Mouse (Mus musculus) c-Kit-negative CD71-positive TER-119-positive erythroid progenitor cells, embryonic 14.5 days (primary cell): ENCODE data around the gene Acp4.
"Not testable (repeated sequence)": the region's sequence is repeated elsewhere in the genome, so short reads cannot be mapped to it uniquely, and the experiment has no call there.

ENCODE experiments used
- DNase-seq: peaks from one replicate; pipeline ENCODE4 v3.0.0-alpha.2; 2013; ENCODE audit warnings: low read depth, low spot score

Acp4 gene

DNA sequence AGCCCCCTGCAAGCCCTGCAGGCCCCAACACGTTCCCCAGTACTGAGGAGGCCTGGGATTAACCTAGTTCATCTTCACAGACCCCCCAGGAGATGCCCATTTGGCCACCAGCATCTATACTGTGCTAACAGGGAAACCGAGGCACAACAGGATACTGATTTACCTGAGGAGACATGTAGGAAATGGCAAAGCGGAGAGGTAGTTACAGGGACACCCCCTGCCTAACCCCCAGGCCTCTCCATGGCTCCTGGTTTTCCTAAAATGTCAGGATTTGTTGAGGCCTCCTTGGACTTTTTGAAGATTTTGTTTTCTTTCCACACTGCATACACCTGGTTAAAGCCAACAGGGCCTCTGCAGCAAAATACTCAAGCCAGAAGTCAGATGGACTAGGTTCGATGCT is at the start of gene Acp4:
TSS of gene Acp4 (minus strand) at position 101 of the 400 bp plus-strand sequence.
- DNase-seq, result no peak

DNA sequence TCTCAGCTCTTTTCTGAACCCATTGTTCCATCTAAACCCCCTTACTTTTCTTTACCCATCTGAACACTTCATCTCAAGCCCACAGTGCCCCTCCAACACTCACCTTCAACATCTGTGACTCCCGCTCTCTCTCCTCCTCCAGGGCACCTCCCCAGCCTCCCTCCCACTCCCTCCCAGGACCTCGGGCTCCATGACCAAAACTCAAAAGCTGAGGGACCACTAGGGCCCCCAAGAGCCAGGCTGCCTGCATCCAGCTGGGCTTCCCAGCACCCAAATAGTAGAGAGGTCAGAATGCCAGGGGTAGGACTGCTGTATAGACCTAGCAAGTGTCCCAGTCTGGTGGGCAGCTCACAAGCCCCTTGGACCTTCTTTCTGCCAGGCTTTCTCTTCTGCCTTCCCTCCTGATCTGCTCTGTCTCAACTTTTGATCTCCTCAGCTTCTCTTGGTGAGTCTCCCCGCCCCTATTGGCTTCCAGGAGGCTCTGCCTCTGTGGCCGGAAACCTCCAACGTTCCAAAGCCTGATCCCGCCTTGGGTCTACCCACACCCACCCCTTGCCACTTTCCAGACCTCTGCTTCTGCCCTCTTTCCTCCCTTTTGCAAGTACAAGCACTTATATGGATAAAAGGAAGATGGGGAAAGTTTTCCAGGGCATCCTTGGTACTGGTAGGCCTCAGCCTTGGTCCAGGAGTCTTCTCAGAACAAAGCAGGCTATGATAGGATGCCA is 49.5 kb upstream of the Acp4 start, which contains the start of gene Clec11a:
TSS of gene Clec11a (minus strand) at position 387 of the 725 bp plus-strand sequence.
- DNase-seq, result no peak

DNA sequence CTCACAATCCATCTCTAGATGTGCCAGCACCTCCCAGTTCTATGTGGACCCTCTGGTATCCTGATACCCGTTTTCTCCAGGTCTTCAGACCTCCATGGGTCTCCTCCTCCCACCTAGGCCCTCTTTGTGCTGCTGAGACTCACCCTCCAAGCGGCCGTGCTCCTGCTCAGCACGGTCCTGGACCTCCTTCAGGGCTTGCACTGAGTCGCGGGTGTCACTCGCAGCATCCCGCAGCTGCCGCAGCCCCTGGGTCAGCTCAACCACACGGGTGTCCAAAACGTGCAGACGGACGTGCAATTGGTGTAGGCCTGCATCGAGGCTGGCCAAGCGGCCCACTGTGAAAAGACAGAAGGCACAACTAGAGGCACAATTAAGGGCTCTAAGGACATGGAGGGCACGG is 48.5 kb upstream of the Acp4 start:
- DNase-seq, result no peak

DNA sequence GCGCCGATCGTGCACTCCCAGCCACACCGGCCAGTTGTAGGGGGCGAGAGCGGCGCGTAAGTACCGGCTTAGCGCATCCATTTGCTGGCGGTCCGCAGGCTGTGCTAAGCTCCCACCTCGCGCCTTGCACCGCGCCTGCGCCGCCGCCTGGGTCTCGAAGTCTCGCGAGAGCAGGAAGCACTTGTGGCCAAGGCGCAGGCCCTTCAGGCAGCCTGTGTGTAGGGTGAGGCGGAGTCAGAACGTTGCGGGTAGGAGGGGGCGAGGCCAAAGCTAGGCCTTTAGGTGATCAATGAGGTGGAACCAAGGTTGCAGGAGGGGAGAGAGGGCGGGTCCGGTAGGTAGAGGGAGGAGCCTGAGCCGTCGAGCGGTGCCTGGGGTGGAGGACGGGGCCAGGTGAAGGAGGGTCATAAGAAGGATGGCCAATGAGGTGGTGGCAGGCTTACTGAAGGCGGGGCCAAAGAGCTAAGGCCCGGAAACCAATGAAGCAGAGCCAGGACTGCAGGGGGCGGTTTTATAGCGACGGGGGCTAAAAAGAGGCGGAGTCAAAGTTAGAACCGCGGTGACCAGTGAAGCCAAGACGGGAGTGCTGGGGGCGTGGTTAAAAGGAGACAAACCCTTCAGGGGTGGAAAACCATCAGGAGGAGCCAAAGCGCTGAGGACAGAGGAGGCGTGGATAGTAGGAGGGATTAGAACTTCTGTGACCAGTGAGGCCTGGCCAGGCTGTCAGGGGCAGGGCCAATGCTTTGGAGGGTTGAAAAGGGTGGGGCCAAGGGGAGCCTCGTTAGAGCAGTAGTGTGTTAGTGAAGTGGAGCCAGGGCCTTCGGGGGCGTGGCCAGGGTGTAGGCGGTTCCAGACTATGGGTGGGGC is 47.8 kb upstream of the Acp4 start:
- peak; percentile 44 for DNase-seq

DNA sequence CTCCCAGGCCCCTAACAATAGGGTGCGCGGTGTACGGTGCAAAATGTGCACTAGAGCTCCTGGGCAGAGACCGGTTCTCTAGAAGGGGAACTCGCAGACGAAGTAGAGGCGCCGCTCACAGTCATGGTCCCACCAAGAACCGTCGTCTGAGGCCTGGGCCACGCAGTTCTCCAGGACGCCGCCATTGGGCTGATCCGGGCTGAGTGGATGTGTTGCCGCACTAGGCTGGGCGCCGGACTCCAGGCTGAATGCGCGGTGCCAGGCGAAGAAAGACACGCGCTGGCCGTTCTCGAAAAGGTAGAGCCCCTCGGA is 47.2 kb upstream of the Acp4 start:
- DNase-seq, result no peak

DNA sequence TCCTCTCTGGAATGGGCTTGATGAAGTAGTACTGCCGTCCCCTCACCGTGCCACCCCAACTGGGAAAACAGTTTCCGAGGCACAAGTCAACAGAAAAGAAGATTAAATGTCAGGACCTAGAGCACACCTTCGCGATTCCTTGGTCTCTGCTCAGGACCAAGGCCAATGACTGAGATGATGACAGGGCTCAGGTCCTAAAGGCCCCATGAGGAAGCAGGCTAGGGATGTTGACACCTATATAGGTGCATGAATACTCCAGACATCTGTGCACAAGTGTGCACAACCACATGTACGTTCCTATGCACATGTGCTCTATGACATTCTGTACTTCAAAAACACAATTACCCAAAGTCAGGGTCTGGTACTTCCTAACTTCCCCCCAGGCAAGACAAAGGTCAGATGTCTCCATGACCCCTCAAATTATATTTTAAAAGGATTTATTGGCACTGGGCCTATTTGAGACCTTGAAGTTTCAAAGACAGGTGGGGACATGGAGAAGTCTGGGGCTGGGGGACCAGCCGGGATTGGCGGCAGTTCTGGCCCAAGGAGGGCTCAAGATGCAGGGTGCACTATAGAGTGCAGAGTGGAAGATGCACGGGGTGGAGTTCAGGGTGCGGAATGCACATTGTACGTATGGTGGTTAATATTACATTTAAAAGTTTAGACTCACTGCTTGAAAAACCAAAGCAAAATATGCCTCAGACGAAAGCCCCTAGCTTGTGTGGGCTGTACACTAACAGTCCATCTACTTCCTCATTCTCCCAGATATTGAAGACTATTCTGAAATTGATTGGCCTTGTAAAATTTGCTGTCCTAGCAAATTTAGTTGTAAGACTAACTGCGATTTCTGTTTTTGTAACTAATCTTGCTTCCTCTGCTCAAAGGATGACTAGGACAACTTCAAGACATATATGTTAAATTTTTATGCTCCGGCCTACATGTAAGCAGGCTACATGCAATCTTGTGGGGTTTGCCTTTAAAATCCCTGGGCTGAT is 46.5 kb upstream of the Acp4 start:
- no peak for DNase-seq

DNA sequence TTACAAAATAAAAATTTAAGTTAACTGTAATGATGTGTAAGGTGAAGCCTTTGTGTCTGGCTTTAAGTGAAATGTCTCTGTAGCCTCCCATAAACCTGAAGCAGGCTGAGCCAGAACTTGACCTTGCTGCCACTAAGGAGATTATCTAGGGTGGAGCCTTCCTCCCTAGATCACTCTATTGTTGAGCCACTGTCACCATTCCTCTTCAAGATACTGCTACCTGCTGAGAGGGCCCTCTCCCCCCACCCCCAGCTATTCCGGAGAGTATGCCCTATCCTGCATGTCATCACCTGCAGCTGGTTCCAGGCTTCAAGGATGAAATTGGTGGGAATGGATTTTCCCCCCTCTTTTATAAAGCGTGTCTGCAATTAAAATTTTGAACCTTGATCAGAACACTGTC is 40.3 kb upstream of the Acp4 start:
- DNase-seq, result not testable (repeated sequence)

DNA sequence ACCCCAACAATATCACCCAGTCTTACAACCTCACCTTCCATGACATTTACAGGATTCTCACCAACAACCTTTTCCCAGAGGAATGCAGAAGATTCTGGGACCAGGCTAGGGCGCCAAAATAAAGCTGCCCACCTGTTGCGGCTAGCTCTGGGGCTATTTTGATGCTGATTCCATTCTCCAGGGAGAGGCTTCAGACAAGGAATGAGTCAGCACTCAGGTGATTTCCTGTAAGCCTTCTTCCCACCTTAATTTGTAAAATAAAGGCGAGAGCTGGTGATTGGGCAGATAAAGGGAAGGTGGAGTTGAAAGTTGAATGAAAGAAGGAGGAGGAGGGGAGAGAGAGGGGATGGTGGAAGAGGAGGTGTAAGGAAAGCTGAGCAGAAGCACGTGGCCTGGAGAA is 34.2 kb upstream of the Acp4 start:
- DNase-seq, result no peak

DNA sequence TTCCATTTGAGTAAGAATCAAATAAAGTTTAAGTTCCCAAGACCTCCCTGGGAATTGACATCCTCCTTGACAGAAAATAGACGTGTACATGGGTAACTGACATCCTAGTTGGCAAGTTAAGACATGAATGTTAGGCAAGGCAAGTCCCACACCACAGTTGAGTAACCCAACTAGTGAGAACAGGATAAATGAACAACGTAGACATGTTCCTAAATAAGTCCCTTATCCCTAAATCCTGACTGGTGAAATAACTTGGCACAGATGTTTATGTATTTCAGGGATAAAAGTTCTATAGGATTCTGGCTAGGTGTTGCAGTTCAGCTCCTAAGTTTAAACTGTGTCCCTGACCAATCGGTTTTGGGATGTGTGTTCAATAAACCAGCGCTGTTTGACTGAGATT is 33.8 kb upstream of the Acp4 start:
- no peak for DNase-seq

DNA sequence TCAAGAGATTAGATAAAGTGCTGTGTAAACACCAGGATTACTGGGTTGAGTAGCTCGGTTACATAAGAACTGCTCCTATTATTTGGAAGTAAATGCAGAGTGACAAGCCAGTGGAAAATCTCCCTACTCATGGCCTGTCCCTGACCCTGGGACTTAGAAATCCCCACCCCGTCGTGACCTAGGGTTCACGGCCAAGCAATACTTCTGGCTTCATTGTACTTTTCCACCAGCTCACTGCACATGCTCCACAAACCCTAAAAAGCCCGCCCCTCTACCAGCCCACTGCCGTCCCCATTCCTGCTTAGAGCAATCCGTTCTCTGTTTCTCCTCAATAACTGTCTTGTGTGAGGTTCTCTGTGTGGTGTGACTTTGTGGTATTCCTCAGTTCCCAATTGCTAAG is 30.6 kb upstream of the Acp4 start:
- DNase-seq, result no peak

DNA sequence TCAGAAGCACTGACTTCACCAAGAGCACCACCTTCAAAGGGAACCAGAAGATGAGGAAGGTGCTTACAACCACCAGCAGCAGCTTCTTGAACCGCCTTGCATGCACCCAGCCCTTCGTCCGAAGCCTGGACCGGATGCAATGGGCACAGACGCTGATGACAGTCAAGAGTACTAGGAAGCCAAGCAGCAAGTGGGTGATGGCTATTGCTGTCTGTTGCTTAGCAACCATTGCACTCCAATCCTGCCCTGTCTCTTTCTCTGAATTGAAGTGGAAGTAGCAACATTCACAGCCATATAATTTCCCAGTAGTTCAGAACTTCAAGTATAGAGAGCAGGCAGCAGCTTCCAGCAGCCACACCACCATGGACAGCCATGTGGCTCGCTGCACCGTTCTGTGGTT is 24.4 kb upstream of the Acp4 start:
- DNase-seq, result no peak

DNA sequence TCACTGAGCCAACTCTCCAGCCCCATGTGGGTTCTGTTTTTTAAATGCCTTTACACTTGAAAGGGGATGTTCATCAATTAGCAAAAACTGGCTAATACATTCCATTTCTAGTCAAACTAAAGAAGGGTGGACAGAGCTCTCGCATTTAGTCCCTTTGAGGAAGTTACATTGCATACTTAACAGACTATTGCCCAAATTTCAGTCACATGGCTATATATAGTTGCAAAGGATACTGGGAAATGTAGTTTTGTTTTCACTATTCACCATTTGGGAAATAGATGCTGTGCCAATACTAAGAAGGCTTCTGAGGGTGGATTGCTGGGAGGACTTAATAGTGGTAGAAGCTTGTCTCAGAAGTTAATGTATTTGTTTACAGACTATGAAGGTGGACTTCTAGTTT is 23.8 kb upstream of the Acp4 start:
- DNase-seq, result no peak

DNA sequence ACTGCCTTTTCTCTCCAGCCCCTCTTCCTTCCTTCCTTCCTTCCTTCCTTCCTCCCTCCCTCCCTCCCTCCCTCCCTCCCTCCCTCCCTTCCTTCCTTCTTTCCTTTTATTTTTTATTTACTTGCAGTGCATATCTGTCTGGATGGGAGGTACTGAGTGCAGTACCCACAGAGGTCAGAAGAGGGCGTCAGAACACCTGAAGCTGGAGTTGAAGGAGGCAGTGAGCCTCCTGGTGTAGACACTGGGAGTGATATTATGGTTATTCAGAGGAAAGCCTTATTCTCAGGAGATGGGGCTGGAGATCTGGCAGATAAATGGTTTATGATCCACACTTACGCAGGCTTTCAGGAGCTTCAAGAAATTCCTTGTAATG is 20.1 kb upstream of the Acp4 start:
- no peak for DNase-seq

DNA sequence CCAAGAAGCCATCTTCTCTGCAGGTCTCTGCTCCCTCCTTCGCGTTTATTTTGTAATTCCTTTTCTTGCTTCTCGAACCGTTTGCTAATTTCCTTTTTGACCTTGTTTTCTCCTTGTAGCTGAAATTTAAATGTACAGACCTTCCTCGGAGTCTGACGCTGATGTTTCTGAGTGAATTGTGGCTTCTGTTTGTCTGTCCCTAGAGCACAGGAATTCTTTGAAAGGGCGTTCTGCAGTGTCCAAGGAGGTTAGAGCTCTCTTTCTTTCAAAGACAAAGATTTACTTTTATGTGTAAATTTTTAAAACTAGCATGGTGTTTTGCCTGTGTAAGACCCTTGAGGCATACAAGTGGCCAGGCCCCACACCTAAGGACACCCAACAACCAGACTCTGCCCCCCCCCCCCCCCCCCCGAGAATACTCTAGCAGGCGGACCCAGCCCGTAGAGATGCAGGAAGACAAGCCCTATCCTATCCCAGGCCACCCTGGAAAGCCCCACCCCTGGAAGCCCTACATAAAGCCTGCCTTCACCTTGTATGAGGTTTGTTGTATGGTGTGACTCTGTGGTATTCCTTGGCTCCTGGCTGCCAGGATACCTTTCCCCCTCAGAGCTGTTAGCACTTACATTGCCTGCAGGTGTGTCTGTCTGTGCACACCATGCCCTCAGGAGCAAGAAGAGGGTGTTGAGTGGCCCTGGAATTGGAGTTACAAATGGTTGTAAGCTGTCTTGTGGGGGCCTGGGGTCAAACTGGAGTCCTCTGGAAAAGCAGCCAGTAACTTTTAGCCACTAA is 19.5 kb upstream of the Acp4 start:
- no peak for DNase-seq

DNA sequence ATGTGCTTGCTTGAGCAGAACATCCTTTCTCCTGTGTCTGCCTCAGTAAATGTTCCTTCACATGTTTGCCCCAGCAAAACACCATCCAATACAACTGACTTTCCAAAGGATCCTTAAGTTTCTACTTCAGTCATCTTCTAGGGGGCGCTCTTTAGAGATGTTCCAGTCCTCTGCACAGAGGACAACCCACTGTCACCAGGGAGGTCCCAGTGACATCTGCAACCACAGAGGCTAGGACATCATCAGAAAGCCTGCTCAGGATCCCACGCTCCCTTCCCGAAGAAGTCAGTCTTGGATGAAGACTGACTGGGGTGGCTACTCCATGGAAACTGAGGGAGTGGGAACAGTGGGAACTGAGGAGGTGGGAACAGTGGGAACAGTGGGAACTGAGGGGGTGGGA is 18.4 kb upstream of the Acp4 start:
- no peak for DNase-seq

DNA sequence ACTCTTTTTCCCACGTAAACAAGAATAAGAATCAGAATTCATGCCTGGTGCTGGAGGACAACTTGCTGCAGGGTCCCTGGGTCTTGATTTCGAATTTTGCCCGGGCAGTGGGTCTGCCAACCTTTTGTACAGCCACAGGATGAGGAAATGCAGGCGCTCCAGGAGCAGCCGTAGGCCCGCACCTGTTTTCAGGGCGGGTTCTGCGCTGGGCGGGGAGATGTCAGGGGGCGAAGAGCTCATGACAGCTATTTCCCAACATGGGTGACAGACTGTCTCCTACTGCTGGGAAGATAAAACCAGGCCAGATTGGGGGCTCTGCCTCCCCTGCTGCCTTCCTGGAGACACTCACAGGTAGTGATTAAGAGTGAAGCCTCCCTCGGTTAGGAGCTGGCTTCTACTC is 16.9 kb upstream of the Acp4 start:
- DNase-seq, result no peak

DNA sequence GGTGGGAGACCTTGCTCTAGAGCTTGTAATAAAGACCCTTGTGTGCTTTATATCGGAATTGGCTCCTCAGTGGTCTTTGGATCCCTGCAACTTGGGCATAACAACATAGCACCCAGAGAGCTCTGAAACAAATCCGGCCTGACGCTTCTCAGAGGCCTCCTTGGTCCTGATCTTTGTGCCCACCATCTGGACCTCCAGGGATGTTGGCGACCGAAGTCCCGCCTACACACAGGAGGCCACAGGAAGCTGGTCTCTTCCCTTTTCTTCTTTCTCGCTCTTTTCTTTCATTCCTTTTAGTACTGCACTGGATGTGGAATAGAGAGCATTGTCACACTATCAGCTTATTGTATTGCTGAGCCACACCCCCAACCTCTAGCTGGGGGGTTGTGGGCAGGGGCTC is 16.3 kb upstream of the Acp4 start:
- DNase-seq, result no peak

DNA sequence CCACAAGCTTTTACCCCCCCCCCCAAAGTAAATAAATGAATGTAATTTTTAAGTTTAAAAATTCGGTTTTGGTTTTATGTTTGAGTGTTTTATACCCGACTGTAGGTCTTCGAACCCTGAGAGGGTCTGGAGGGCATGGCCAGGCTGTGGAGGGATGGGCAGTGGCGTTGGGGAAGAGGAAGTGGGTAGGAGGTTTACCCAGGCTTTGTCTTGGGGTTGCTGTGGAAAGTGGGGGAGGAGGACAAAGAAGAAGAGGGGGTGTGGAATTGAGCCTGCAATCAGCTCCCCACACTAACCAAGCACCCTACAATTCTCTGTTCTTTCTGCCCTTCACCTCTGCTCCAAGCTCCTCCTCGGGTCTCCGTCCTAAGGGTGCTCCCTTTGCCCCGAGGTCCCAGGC is 15.4 kb upstream of the Acp4 start:
- DNase-seq, result no peak

DNA sequence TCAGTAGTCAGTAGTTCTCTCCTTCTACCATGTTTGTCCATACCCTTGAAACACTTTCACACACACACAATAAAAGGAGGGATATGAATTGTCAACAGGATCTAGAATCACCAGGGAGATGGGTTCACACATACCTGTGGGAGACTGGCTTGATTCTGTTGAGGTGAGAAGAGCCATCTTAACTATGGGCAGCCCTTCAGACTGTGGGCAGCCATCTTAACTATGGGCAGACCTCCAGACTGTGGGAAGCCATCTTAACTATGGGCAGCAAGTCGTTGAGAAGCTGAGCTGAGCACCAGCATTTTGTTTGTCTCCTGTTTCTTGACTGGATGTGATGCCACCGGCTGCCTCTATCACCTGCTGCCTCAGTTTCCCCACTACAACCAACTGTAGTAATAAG is 14.1 kb upstream of the Acp4 start:
- DNase-seq, result no peak

DNA sequence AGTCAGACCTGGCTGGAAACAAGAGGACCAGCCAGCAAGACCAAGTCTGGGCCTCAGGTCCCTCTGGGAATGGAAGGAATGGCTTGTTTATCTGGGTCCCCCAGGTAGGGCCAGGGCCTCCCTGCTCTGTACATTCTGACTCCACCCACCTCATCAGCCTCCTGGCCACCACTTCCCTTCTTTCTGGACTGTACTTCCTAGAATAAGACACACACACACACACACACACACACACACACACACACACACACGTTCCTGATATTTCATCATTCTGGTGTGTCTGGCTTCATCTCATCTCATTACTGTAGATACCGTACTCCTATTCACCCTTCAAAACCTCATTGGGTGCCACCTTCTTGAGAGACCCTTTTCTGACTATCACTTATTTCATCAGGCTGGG is 12.2 kb upstream of the Acp4 start:
- no peak for DNase-seq

DNA sequence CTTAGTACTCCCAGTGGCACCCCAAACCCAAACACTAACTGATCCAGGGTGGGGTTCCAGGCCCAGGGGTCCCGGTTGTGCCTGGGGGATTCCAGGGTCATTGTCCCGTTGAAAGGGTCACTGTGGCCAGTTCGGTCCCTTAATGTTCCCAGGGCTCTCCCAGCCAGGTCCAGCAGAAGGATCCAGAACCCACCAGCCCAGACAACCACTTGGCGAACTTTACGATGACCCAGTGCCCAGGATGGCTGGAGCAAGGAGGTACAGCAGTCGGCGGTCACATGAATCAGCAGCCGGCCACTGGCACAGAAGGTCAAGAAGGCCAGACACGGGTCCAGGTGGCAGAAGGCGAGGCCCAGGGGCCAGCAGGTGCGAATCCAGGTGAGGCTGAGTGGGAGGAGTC is 10.9 kb upstream of the Acp4 start:
- DNase-seq, result no peak
